Mouse (Mus musculus): ENCODE results near the gene Olfr658. TPM values are rescaled to one million over a fixed set of nuclear protein-coding genes. Genes with fewer than 3 reads are reported as not detected.

Olfr658 gene
- total RNA-seq (2021), result not detected
- long read RNA-seq, experiment 1, result 0 reads
- long read RNA-seq, experiment 2, result 0 reads

GRCm38 (mm10) chr7:104646841-104647482, at the start of gene Olfr658:
Olfr658 (minus strand) TSS chr7:104647305.
- DNase-seq (ENCODE audit: low spot score in 2 of 2), result peak; percentile 7 to 29

- DNase-seq (ENCODE audit: low spot score in 2 of 2), result no peak
Measured at GRCm38 (mm10) chr7:104686201-104686600, 39.1 kb upstream of the Olfr658 start, which contains the start of gene Olfr661. Olfr661 (plus strand) TSS chr7:104686501.

- DNase-seq (ENCODE audit: low spot score in 2 of 2), result no peak
Measured at GRCm38 (mm10) chr7:104666453-104666852, 19.3 kb upstream of the Olfr658 start, which contains the start of gene Olfr659. Olfr659 (plus strand) TSS chr7:104666753.

- no peak for DNase-seq (ENCODE audit: low spot score in 2 of 2)
Measured at GRCm38 (mm10) chr7:104624494-104624893, 22.6 kb downstream of the Olfr658 start, which contains the start of gene Olfr657. Olfr657 (plus strand) TSS chr7:104624794.

GRCm38 (mm10) chr7:104613655-104614054, 33.5 kb downstream of the Olfr658 start, which contains the start of gene Olfr656:
Olfr656 (plus strand) TSS chr7:104613955.
- DNase-seq (ENCODE audit: low spot score in 2 of 2), result no peak

GRCm38 (mm10) chr7:104604727-104605126, 42.4 kb downstream of the Olfr658 start:
- no peak for DNase-seq (ENCODE audit: low spot score in 2 of 2)

GRCm38 (mm10) chr7:104603173-104603572, 43.9 kb downstream of the Olfr658 start:
- no peak for DNase-seq (ENCODE audit: low spot score in 2 of 2)

GRCm38 (mm10) chr7:104601679-104602078, 45.4 kb downstream of the Olfr658 start, which contains the start of gene Olfr655:
Olfr655 (minus strand) TSS chr7:104601779.
- no peak for DNase-seq (ENCODE audit: low spot score in 2 of 2)

Other genes starting within 250 kb of the Olfr658 start
- not detected for gene Trim30c, start 246.5 kb downstream of the Olfr658 start, total RNA-seq (2021)
- gene Trim30a, start 182.1 kb downstream of the Olfr658 start, total RNA-seq (2021), result 1 to 10 TPM in 1 of 2 experiments, under 1 TPM in 1; 0.67 to 1.0 TPM
- gene Trim30d, start 139.5 kb downstream of the Olfr658 start, total RNA-seq (2021), result under 1 TPM; 0.59 to 0.88 TPM
- not detected for gene Olfr651, start 97.2 kb downstream of the Olfr658 start, total RNA-seq (2021)
- not detected for gene Olfr652, start 86.4 kb downstream of the Olfr658 start, total RNA-seq (2021)
- gene Olfr653, start 70.0 kb downstream of the Olfr658 start, total RNA-seq (2021), result not detected
- not detected for gene Olfr654, start 60.3 kb downstream of the Olfr658 start, total RNA-seq (2021)
- gene Olfr655, start 45.5 kb downstream of the Olfr658 start, total RNA-seq (2021), result not detected
- gene Olfr656, start 33.4 kb downstream of the Olfr658 start, total RNA-seq (2021), result not detected
- gene Olfr657, start 22.5 kb downstream of the Olfr658 start, total RNA-seq (2021), result not detected
- not detected for gene Olfr659, start 19.4 kb upstream of the Olfr658 start, total RNA-seq (2021)
- not detected for gene Olfr661, start 39.2 kb upstream of the Olfr658 start, total RNA-seq (2021)
- not detected for gene Usp17le, start 130.2 kb upstream of the Olfr658 start, total RNA-seq (2021)
- not detected for gene Usp17lb, start 195.3 kb upstream of the Olfr658 start, total RNA-seq (2021)
- not detected for gene Usp17la, start 209.7 kb upstream of the Olfr658 start, total RNA-seq (2021)
- gene Olfr665, start 230.7 kb upstream of the Olfr658 start, total RNA-seq (2021), result not detected
- gene Olfr666, start 248.6 kb upstream of the Olfr658 start, total RNA-seq (2021), result not detected

All from left cerebral cortex, adult 18-20 months (tissue).